Mouse (Mus musculus) embryo, embryonic 11 days (tissue): Measurements from ENCODE around the gene Vwc2.

Experiments
- DNase-seq: peaks from one replicate; pipeline ENCODE4 v3.0.0-alpha.2; 2015

Vwc2 gene

DNA sequence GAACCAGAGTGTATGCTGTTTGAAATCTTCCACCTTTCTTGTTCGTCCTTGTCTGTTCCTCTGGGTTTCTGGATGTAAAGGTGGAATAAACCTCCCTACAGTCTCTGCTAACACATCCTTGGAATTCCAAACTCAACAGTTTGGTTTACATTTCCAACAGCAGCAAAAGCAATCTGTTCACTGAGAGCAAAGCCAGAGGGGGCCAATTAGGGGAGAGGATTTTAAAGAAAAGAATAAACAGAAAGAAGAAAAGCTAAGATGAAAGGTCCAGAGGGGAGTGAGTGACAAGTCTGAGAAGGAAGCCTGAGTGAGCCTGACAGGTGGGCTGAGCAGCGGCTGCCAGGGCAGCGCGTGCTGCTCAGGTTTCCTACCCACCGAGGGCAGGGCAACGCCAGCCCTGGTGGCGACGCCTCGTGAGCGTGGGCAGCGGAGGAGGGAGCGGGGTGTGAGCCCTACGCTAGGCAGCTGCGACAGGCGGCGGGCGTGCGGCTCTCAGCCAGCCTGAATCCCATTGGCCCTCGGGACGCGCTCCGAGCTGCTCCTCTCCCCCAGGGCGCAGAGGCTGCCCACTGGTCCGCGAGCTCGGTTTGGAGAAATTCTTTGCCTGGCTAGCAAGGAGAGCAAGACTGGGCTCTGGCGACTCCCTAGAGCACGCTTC is at the start of gene Vwc2:
Gene Vwc2, plus strand, starts transcription at position 648 of the 658 bp plus-strand sequence.
- peak; percentile 66 for DNase-seq

DNA sequence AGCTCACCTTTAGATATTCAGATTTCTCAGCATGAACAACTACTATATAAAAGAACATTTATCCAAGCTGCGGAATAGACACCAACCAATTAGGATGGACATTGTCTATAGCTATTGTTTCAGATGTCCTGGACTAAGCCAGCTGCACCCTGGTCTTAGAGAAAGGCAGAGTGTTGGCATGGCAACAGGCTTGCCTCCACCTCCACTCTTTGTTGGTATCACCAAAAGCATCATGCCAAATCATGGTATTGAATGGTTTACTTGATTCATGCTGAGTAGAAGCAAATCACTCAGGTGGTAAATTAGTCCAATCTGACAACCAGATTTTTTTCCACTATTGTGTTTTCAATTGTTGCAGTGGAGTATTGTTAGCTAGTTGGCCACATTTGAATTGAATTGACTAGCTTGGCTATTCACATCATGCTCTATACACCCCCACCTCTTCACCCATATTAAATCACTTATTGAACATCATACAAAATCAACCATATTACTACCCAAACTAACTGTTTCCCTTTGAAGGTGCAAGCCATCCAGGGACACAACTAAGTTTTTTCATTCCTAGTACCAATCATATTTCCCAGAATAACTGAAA is 25.8 kb upstream of the Vwc2 start:
- peak; percentile 52 for DNase-seq

DNA sequence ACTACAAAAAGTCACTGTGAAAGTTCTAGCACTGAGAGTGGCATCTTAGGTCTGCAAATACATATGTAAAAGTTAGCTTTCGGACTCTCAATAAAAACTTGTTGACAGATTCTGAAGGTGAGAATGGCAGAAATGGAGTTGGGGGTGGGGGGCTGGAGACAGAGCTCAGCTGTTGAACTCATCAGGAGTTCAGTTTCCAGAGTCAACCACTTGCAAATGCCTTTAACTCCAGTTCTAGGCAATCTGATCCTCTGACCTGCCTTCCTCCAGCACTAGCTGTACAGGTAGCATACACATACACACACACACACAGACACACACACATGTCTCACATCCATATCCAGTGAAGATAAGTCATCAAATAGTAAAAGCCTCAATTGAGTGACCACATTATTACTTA is 16.4 kb upstream of the Vwc2 start:
- DNase-seq = no peak

DNA sequence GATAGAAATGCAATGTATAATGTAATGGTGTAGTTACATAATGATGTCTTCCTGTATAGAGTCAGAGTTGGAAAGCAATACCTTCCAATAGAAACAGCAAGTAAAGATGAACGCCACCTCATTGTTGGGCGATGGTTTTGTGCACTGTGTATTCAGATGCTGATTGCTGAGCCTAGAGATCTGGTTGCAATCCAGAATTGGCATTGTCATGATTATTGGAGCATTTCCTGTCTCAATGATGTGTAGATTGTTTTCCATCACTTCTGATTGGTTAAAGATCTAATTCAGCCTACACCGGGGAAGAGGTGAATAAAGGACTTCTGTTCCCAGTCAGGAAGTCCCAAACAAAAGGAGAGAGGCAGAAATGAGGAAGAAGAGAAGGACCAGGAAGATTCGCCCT is 15.7 kb upstream of the Vwc2 start:
- no peak for DNase-seq

DNA sequence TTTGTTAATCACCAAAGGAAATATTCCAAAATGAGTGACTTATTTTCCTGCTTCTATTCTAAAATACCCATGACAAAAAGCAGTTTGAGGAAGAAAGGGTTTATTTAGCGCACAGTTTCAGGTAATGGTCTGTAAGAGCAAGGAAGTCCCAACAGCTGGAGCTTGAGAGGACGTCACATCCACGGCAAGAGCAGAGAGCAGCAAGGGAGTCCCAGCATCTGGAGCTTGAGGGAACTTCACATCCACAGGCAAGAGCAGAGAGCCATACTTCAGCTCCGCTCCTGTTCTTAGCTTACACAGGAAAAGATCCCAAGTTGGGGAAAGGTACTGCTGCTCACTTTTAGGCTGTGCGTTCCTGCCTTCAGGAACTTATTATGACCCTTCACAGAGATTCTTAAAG is 15.0 kb upstream of the Vwc2 start:
- DNase-seq = no peak

DNA sequence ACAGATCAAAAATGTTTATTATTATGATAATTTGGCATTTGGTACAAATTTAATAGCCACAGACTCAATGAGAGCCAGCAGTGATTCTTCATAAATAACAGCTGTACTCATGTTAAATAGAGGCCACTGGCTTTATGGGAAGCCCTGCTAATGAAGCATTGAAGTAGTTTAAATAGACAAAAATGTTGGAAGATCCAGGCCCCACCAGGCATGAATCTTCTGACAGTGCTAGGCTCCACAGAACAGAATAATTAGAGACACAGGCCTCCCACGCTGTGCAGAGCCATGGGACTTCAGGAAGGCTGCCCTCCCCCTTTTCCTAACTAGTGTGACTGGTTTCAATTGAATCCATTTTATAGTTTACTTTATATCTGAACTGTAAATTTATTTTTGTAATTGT is 11.8 kb upstream of the Vwc2 start:
- no peak for DNase-seq

DNA sequence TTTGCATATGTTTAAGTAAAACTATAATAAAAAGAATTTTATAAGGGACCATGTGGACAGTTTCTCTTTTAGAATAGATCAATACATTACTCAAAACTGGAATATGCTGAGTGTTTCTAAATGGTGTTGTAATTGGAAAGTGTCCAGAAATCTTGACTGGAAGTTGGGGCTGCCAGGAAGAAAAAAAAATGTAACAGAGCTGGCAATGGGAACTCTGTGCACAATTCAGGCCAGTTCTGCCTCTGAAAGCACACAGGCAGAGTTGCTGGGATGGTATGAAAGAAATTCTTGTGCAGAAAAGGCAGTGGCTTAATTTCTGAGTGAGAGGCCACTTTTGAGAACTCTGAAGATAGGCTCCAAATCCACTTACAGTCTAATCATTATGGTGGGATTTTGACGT is 11.4 kb upstream of the Vwc2 start:
- DNase-seq = no peak

DNA sequence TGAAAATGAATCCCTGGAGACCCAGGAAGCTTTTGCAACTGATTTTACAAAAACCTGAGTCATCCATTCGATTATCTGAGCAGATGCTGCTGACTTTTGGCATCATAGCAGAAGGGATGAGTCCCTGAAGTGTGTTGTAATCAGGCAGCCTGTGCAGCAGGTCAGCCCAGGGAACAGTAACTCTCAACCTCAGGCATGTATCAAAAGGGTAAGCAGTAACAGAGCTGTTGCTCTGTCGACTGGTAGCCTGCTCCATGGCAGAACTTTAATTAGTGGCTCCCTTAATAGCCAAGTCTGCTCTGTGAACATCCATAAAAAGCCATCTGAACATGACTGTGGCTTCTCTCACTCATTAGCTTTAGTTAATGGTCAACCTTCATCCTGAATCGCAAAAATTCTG is 5.1 kb upstream of the Vwc2 start:
- DNase-seq = no peak

DNA sequence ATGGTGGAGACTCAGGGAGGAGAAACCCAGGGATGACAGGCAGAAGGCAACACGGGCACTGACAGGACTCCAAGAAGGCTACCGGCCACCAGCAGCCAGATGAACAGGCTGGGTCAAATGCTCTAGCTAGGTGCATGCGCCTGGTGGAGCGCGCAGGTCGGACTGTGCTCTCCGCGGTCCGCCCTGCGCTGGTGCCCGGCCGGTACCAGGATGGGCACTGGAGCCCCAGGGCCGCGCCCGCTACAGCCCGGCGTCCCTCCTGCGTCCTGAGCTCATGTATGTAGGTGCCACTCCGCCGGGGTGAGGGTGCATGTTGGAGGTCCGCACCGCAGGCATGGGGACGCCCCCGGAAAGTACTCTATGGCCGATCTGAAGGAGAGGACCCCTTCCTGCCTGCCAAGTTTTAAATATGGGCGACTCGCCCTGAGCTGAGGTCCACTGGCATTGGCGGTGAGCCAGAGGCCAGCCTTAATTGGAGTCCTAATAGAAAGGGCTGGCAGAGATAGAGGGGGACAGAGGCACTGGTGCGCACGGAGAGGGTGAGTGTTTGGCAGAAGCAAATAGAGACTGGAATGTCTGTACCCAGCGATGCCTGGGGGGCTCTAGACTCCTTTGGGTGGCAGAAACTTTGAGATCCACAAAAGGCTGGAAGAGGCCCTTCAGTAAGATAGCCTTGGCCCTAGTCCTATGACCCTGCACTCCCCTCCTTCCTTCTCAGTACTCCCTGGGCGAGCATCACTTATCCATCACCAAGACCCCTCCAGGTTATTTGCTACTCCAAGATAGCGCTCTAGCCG is 409 bp downstream of the Vwc2 start:
- DNase-seq = no peak

DNA sequence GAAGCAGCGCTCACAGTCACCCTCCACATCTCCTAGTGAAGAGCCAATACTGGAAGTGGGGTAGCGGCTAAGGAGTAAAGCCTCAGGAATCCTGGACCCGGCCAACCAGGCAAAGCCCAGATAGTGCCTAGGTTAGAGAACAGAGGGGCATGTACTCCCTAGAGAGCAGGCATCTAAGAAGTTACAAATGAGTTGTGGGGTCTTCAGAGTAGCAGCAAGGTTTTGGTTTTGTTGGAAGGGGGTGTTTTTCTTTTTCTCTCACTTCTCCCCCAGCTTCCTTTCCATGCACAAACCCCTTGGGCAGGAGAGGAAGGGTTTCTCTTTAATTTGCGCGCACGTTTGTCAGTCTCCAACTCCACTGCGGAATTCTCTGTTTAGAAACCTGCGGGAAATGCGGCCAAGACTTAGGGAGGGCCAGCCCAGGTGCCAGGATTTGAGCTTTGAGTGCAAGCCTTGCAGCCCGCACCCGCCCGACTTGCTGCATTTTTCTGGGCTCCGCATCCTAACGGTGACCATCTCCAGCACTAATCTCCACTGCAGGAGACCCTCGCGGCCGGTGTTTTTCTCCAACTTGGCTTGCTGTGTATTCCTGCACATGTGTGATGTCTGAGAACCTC is 1.1 kb downstream of the Vwc2 start:
- DNase-seq = peak; percentile 13

DNA sequence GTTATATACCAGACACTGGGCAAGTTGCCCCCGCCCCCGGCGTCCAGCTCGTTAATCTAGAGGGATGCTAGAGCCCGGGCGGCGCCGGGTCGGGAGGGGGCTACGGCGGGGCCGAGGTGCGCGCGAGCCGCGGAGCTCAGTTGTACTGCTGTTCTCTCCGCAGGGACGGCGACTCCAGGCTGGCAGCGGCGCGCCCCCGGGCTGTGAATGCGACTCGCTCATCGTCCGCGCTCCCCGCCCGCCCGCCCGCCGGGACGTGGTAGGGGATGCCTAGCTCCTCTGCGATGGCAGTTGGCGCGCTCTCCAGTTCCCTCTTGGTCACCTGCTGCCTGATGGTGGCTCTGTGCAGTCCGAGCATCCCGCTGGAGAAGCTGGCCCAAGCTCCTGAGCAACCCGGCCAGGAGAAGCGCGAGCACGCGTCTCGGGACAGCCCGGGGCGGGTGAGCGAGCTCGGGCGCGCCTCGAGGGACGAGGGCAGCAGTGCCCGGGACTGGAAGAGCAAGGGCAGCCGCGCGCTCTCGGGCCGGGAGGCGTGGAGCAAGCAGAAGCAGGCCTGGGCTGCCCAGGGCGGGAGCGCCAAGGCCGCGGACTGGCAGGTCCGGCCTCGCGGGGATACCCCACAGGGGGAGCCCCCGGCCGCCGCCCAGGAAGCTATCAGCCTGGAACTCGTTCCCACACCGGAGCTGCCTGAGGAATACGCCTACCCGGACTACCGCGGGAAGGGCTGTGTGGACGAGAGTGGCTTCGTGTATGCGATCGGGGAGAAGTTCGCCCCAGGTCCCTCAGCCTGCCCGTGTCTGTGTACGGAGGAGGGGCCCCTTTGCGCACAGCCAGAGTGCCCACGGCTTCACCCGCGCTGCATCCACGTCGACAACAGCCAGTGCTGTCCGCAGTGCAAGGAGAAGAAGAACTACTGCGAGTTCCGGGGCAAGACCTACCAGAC is 1.9 kb downstream of the Vwc2 start:
- DNase-seq = peak; percentile 74

DNA sequence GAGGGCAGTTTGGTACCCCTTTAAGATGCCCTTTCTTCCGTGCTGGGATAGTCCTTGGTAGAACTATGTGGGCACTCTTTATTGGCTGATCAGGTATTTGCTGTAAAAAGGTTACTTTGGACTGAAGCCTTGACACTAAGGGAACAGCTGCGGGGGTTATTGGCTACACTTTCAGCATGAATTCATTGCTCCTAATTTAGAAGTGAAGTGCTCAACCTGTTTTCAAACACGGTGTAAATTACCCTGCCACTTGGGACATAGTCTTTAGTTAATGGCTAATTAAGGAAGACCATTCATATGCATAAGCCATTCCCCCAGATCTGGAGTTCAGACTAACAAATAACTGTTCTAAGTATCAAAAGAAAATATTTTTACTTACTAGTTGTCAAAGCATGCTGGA is 2.7 kb downstream of the Vwc2 start:
- DNase-seq = no peak

DNA sequence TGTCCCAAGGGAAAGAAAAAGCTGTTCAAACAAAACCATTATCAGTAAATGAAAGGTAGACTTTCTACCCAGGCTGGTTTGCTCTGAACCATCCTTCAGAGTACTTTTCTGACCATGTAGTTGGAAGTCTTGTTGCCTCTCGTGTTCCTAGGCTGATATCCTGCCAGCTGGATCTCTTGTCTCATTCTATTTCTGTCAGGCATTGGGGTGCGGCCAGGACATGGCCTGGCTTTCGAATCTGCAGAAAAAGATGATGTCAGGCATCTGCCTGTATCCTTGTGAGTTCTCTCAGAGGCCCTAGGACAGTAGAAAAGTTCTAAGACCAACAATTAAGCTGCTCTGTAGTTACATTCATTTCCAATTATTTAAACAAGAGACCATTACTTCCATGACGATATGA is 8.8 kb downstream of the Vwc2 start:
- no peak for DNase-seq

DNA sequence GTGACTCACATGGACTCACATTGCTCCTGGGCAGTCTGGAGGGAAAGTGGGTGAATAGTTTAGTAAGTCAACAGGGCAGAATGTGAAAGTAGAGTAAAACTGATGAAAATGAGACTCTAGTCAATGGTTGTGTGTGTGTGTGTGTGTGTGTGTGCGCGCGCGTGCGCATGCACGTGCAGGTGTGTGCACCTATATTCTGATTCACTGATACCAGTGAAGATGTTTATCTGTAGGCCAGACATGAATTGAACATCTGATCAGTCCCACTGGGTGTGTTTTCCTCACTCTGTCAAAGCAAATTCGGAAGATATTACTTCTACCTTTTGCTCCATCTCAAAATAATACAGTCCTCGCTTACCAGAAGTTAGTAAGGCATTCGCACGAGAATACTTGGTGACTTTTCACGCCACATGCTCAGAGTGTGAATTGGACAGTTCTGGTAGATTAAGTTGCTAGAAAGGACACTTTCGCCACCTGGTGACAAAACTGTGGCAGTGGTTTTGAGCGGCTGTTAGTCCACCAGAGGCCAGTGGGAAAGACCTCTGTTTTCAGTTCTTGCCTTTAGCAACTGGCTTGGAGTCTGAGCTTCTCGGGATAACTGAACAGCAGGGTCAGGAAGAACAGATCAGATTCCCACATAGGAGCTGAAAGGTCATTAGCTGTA is 17.5 kb downstream of the Vwc2 start:
- DNase-seq = peak; percentile 71

DNA sequence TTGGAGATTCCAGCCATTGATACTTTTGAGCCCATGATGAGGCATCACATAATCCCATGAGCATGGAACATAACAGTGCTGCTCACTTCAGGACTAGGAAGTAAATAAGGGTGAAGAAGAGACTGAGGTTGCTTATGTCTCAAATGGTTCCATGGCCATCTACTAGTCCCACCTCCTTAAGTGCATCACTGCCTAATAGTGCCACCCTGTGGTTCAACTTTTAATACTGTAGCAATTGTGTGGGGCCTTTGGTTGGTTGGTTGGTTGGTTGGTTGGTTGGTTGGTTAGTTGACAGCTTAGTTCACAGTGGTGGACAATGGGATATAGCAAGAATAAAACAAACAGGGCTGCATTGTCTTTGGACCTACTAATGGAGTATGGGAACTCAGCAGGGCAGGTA is 26.6 kb downstream of the Vwc2 start:
- DNase-seq = no peak

DNA sequence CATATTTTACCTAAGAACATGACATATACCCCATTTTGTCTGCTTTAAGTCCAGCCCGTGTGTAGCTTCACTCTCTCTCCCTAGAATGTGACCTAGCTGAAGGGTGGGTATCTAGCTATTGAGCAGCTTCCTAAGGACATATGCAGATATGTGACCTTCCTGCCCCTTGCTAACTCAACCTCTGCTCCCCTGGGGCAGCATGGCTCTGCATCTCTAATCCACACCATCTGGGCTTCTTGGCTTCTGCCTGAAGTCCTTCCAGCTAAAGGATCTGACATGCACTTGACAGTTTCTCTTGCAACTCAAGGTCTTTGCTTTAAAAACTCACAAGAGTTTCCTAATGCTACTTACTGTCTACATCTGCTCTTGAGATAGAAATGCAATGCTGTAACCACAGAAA is 38.7 kb downstream of the Vwc2 start:
- peak; percentile 49 for DNase-seq

DNA sequence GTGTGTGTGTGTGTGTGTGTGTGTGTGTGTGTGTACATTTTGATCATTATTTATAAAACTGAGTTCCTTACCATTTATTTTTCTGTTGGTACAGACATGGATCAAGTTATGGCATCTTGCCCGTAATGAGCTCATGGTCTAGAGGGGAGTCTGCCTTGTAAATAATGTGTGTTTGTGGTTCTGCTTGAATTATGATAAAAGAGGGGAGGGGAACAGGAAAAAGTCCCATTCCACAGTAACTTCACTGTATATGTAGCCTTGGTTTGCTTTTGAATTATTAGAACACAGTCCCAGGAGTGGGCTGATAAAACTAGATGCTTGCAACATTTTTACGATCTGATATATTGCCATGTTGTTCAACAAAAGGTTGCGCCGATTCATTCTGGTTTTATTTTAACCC is 57.4 kb downstream of the Vwc2 start:
- no peak for DNase-seq

DNA sequence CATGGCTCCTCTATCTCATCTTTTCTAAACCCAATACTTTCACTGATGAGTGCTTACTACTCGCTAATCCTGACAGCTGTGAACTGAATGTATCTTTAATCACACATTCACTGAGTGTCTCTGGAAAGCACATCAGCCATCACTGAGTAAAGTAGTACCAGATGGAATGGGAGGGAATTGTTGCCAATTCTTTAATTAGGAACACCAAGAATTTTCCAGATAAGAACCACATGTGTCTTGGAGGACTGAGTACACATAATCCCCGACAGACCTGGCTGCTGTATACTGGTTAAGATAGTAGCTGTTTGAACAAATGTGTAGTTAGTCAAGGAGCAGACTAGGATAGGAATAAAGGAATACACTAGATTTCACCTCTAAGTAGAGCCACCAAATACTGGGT is 61.2 kb downstream of the Vwc2 start:
- DNase-seq = no peak

DNA sequence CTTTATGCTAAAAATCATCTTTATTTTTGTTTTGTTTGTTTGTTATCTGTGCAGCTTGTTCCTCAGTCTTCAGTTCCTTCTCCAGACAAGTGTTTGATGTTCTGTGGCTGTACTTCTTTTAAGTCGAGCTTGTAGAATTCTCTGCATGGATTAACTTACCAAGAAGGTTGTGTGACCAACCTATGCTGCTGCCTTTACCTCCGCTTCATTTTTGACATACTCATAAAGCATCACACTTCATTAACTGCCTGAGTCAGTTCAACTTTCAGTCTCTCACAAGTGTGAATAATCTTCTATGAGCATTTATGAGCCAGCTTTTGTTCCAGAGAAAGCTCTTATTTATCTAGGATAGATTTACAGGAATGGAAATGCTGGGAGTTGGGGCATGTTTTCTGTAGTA is 68.7 kb downstream of the Vwc2 start:
- DNase-seq = no peak

DNA sequence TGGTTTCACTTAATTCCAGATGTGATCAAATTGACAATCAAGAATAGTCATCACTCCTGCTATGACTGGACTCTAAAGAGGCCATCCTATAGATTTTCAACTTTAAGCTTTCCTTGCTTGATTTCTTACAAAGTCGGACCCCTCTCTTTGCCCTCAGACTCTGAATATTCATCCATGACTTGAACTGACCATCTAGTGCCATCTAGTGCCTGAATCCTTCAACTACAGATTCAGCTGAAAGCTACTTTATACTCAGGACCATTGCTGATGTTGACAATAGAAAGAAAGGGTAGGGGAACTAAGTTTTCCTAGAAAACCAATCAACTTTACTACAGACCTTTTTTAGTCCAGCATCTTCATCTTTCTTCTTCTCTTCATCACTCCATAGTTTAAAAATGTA is 109.1 kb downstream of the Vwc2 start:
- peak; percentile 63 for DNase-seq

DNA sequence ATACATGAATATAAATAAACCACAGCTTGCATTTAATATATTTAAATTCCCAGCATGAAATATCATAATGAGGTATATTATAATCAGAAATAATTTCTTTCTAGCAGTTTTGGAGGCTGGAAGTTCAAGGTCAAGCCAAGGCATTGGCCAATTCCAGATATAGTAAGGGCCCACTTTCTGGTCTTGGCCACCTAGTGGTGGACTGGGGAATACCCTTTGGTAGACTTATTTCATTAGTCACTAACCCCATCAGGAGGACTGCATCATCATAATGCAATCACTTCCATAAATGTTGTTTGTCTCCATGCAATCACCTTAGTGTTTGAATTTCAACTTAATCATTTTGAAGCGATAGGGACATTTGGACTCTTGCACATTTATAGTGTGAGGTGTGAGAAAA is 125.3 kb downstream of the Vwc2 start:
- DNase-seq = peak; percentile 46

DNA sequence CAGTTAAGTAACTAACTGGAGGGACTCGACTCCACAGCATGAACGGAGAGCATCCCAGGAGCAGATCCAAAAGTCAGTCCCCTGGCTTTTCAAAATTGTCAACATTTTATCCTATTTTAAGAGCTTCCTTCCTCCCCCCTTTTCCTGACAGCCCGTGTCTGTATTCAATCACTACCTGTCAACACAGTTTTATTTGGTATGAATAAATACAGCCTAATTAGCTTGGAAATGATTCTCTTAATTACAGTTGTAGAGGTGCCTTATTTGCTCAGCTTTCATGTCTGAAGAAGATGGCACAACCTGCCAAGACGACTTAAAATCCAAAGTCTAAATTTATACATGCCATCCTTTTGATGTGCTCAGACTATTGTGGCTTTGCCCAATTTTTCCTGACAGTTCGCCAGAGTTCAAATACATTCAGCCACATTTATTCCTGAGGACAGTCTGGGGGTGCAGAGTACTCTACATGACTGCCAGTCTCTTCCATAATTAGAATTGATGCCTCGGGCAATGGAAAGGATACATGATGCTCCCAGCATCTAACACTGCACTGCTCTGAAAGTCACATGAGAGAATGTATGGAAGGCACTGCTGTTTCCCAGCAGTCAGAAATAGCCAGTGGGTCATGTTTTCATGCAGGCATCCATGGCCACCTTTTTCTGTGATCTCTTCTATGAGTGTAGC is 128.8 kb downstream of the Vwc2 start:
- DNase-seq = no peak
